Mouse (Mus musculus): ENCODE data around the gene Zfp385b. TPM values are rescaled to one million over a fixed set of nuclear protein-coding genes. Genes with fewer than 3 reads are reported as not detected.

Zfp385b gene
- polyA plus RNA-seq, 1 experiment: 66.9 TPM

DNA sequence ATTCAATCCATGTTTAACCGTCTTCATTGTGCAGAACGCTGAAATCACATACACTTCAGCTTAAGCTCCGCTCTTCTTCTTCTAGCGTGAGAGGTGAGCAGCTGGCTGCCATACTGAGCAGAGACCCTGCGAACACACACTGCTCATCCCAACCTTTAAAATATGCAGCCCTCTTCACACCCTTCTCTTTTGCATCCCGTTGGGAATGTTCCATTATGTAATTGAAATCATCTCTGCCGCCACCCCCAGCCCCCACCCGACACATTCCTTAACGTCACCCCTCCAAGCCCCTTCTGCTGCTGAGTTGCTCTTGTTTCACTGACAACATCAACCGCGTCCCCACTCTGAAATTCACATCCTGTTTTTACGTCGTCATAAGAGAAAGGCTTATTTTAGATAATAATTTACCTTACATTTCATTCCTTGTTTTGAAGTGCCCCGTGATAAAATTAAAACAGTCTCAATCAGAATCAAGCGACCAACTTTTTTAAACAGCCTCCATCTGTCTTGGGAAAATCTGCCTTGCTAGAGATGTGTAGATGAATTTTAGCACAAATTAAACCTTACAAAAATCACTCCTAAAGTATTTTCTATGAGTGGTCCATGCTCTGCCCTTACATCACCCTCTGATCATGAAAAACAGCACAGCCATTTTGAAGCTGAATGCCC is 60.9 kb downstream of the Zfp385b start:
- no peak overlapping the region for H3K4me3 ChIP-seq (replicated peaks; ENCODE audit: insufficient read depth, low read depth, low read length)
- no peak for DNase-seq
- TF ChIP-seq CTCF (IDR thresholded peaks at IDR 0.05; ENCODE audit: borderline replicate concordance, insufficient read depth, low read depth, low read length) (no peak), POLR2A (IDR thresholded peaks at IDR 0.05; ENCODE audit: borderline replicate concordance, insufficient read depth, low read length) (no peak)
- H3K4me1 ChIP-seq (ENCODE audit: control insufficient read depth, insufficient read depth, low read length): peaks cover 15% of the 10 kb centered on the region
- 67% methylated on average over 15 of the region's 15 CpGs for WGBS
- no peaks in the 10 kb centered on the region for H3K27me3 ChIP-seq (ENCODE audit: control insufficient read depth, insufficient read depth, low read length)
- no peak overlapping the region for H3K27ac ChIP-seq (ENCODE audit: insufficient read depth, low read length)

DNA sequence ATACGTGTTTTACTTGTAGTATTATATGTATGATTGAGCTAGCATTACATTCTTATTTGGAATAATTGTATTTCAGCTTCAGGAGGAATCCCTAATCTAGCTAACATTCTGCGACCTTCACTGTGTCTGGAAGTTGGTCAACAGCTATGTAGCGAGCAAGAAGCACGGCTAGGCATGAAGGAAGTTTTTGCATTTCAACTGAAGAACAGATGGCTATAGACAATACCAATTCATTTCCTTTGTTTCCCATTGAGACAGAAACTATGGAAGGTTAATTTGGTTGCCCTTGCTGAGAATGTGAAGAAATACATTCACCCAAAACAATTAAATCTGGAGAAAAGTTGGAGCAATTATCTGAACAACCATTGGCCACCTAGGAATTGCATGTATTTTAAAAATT is 66.9 kb downstream of the Zfp385b start:
- Histone ChIP-seq H3K4me1 (ENCODE audit: control insufficient read depth, insufficient read depth, low read length) (peaks cover 7% of the 10 kb centered on the region), H3K27me3 (ENCODE audit: control insufficient read depth, insufficient read depth, low read length) (no peaks in the 10 kb centered on the region), H3K27ac (ENCODE audit: insufficient read depth, low read length) (no peak overlapping the region), H3K4me3 (replicated peaks; ENCODE audit: insufficient read depth, low read depth, low read length) (no peak overlapping the region)
- DNase-seq: no peak
- TF ChIP-seq CTCF (IDR thresholded peaks at IDR 0.05; ENCODE audit: borderline replicate concordance, insufficient read depth, low read depth, low read length): no peak
- no peak for TF ChIP-seq POLR2A (IDR thresholded peaks at IDR 0.05; ENCODE audit: borderline replicate concordance, insufficient read depth, low read length)
- WGBS: 65% methylated on average over 4 of the region's 4 CpGs

DNA sequence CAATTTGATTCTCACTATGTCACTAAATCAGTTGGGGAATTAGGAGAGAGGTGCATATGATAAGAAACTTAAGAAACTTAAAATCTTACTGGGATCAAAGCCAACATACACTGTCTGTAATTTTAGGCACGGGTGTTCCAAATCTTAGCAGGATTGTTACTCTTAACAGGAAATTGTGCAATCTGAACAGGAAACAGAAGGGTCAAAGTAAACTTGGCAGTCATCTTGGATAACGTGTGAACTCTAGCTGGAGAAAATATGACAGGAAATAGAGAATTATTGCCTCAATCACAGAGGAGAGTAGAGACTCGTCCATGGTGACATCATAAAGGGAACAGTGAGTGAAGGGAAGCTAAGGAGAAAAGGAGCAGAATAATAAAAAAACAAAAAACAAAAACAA is 69.8 kb downstream of the Zfp385b start:
- no peak for TF ChIP-seq POLR2A (IDR thresholded peaks at IDR 0.05; ENCODE audit: borderline replicate concordance, insufficient read depth, low read length)
- no peak for TF ChIP-seq CTCF (IDR thresholded peaks at IDR 0.05; ENCODE audit: borderline replicate concordance, insufficient read depth, low read depth, low read length)
- Histone ChIP-seq H3K4me1 (ENCODE audit: control insufficient read depth, insufficient read depth, low read length) (peaks cover 14% of the 10 kb centered on the region), H3K27ac (ENCODE audit: insufficient read depth, low read length) (no peak overlapping the region), H3K27me3 (ENCODE audit: control insufficient read depth, insufficient read depth, low read length) (no peaks in the 10 kb centered on the region), H3K4me3 (replicated peaks; ENCODE audit: insufficient read depth, low read depth, low read length) (no peak overlapping the region)
- no peak for DNase-seq
- 14% methylated on average over 3 of the region's 3 CpGs for WGBS

DNA sequence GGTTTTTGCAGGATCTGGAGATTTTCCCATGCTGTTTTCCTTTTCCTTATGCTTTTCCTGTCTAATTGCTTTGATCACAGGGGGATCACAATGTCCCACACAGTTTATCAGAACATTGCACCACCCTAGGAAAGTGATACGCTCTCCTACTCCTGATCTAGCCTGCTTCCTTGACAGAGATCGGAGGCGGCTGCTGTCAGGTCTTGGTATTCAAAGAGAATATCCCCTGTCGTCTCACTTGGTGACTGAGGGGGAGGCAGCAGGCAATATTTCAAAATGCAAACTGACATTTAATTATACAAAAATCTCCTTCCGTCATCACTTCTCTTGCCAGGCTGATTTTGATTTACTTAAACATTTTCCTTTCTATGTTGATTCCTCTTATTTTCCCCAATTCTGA is 73.0 kb downstream of the Zfp385b start:
- no peak for TF ChIP-seq CTCF (IDR thresholded peaks at IDR 0.05; ENCODE audit: borderline replicate concordance, insufficient read depth, low read depth, low read length)
- TF ChIP-seq POLR2A (IDR thresholded peaks at IDR 0.05; ENCODE audit: borderline replicate concordance, insufficient read depth, low read length): no peak
- H3K4me1 ChIP-seq (ENCODE audit: control insufficient read depth, insufficient read depth, low read length): peaks cover 21% of the 10 kb centered on the region
- WGBS: 63% methylated on average over 5 of the region's 5 CpGs
- H3K4me3 ChIP-seq (replicated peaks; ENCODE audit: insufficient read depth, low read depth, low read length): no peak overlapping the region
- no peak for DNase-seq
- no peaks in the 10 kb centered on the region for H3K27me3 ChIP-seq (ENCODE audit: control insufficient read depth, insufficient read depth, low read length)
- no peak overlapping the region for H3K27ac ChIP-seq (ENCODE audit: insufficient read depth, low read length)

DNA sequence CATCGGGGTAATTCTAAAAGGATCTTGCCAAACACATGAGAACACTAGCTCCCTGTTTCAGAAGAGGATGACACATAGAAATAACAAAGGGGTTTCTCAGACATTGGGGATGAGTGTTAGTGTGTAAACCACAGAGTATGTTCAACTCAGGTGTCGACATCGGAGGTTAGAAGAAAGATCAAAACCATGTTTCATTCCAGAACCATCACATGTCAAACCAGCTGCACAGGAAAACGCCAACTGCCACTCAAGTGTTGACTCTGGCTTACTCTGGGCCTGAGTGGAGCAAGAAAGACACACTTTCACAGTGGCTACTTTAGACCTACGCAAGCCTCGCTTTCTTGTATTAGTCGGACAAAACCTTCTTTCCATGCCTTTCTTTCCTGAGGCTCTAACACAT is 74.2 kb downstream of the Zfp385b start:
- Histone ChIP-seq H3K4me3 (replicated peaks; ENCODE audit: insufficient read depth, low read depth, low read length) (no peak overlapping the region), H3K4me1 (ENCODE audit: control insufficient read depth, insufficient read depth, low read length) (peaks cover 21% of the 10 kb centered on the region), H3K27ac (ENCODE audit: insufficient read depth, low read length) (no peak overlapping the region), H3K27me3 (ENCODE audit: control insufficient read depth, insufficient read depth, low read length) (no peaks in the 10 kb centered on the region)
- TF ChIP-seq CTCF (IDR thresholded peaks at IDR 0.05; ENCODE audit: borderline replicate concordance, insufficient read depth, low read depth, low read length): no peak
- TF ChIP-seq POLR2A (IDR thresholded peaks at IDR 0.05; ENCODE audit: borderline replicate concordance, insufficient read depth, low read length): no peak
- no peak for DNase-seq
- 90% methylated on average over 7 of the region's 7 CpGs for WGBS

DNA sequence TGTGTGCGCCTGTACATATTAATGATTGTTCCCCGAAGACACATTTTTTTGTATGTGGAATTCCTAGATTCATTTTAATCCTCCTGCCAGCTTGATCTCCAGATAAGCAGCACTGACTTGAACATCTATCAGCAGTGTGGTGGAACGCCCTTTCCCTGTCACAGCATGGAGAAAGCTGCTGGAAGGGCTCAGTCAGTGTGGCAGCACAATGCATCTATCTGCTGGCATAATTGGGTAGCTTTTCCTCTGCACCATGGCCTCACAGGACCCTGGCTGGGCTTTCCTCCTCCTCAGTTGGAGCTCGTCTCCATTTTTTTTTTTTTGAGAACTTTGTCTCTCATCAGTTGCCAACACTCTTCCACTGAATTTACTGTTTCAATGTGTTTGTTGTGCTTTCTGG is 77.1 kb downstream of the Zfp385b start:
- Histone ChIP-seq H3K4me1 (ENCODE audit: control insufficient read depth, insufficient read depth, low read length) (peaks cover 16% of the 10 kb centered on the region), H3K27ac (ENCODE audit: insufficient read depth, low read length) (no peak overlapping the region)

DNA sequence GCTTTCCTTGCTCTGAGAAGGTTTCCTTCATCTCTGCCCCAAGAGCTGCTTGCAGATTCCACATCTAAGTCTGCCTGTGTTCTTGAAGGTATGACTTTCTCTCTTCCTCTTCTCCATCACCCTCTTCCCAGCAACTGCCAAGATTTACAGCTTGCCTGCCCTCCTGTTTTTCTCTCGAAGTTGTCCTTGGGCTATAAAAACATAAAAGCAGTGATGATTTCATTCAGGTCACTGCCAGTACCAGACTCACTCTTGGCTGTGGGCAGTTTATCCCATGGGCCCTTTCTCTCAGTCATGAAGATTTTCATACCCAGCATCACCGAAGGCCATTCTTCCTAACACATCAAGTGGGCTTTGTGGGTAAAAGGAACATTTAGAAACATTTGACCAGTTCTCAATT is 89.2 kb downstream of the Zfp385b start:
- 33% methylated on average over 2 of the region's 2 CpGs for WGBS
- TF ChIP-seq CTCF (IDR thresholded peaks at IDR 0.05; ENCODE audit: borderline replicate concordance, insufficient read depth, low read depth, low read length) (no peak), POLR2A (IDR thresholded peaks at IDR 0.05; ENCODE audit: borderline replicate concordance, insufficient read depth, low read length) (no peak)
- H3K27me3 ChIP-seq (ENCODE audit: control insufficient read depth, insufficient read depth, low read length): no peaks in the 10 kb centered on the region
- DNase-seq: no peak
- H3K4me3 ChIP-seq (replicated peaks; ENCODE audit: insufficient read depth, low read depth, low read length): no peak overlapping the region
- H3K4me1 ChIP-seq (ENCODE audit: control insufficient read depth, insufficient read depth, low read length): peaks cover 7% of the 10 kb centered on the region
- no peak overlapping the region for H3K27ac ChIP-seq (ENCODE audit: insufficient read depth, low read length)

More for the DNA sequence above, 77.1 kb downstream of the Zfp385b start:
- WGBS: 40% methylated on average over 4 of the region's 4 CpGs
- TF ChIP-seq POLR2A (IDR thresholded peaks at IDR 0.05; ENCODE audit: borderline replicate concordance, insufficient read depth, low read length) (no peak), CTCF (IDR thresholded peaks at IDR 0.05; ENCODE audit: borderline replicate concordance, insufficient read depth, low read depth, low read length) (no peak)
- H3K4me3 ChIP-seq (replicated peaks; ENCODE audit: insufficient read depth, low read depth, low read length): no peak overlapping the region
- H3K27me3 ChIP-seq (ENCODE audit: control insufficient read depth, insufficient read depth, low read length): no peaks in the 10 kb centered on the region
- DNase-seq: no peak

DNA sequence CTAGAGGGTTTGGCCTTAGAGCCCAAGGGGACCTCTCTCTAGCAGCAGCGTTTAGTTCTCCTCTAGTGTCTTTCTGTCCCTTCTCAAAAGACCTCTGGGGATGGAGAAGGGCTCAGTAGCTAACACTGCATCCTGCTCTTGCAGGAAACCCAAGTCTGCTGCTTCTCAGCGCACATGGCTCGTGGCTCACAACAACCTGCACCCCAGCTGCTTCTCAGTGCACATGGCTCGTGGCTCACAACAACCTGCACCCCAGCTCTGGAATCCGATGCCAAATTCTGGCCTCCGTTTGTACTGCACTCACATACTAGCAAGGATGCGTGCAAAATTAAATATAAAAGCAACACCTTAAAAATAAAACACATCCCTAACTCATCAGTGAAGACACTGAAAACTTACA is 92.6 kb downstream of the Zfp385b start:
- no peak for TF ChIP-seq POLR2A (IDR thresholded peaks at IDR 0.05; ENCODE audit: borderline replicate concordance, insufficient read depth, low read length)
- TF ChIP-seq CTCF (IDR thresholded peaks at IDR 0.05; ENCODE audit: borderline replicate concordance, insufficient read depth, low read depth, low read length): no peak
- H3K27me3 ChIP-seq (ENCODE audit: control insufficient read depth, insufficient read depth, low read length): no peaks in the 10 kb centered on the region
- WGBS: 22% methylated on average over 7 of the region's 7 CpGs
- peaks cover 7% of the 10 kb centered on the region for H3K4me1 ChIP-seq (ENCODE audit: control insufficient read depth, insufficient read depth, low read length)
- no peak overlapping the region for H3K4me3 ChIP-seq (replicated peaks; ENCODE audit: insufficient read depth, low read depth, low read length)
- DNase-seq: no peak
- H3K27ac ChIP-seq (ENCODE audit: insufficient read depth, low read length): peak overlapping the region; percentile 7; the same call in 1 of the 2 replicates

Measured in cerebellum, adult 2 months (tissue).